Mouse (Mus musculus) testis, adult 2 months (tissue): ENCODE measurements at regions not wholly inside any gene's neighbourhood (a gene's known extent, or its start where the extent isn't known, plus 50 kb on each side); places are given as distances from the start of the nearest gene placed in this dataset.

Source experiments
- CTCF ChIP-seq: fragments of 200-500 bp; IDR thresholded peaks from 2 replicates; pipeline ENCODE4 v1.5.1; 2012; ENCODE audit warnings: low read depth, mild to moderate bottlenecking, inconsistent platforms, low read length, moderate library complexity; ENCODE audit not compliant: control insufficient read depth, insufficient read depth, insufficient replicate concordance
- POLR2A ChIP-seq: fragments of 200-500 bp; IDR thresholded peaks from 2 replicates; pipeline ENCODE4 v1.6.1; 2012; ENCODE audit warnings: low read depth, mild to moderate bottlenecking, inconsistent platforms, low read length, moderate library complexity; ENCODE audit not compliant: control insufficient read depth

DNA sequence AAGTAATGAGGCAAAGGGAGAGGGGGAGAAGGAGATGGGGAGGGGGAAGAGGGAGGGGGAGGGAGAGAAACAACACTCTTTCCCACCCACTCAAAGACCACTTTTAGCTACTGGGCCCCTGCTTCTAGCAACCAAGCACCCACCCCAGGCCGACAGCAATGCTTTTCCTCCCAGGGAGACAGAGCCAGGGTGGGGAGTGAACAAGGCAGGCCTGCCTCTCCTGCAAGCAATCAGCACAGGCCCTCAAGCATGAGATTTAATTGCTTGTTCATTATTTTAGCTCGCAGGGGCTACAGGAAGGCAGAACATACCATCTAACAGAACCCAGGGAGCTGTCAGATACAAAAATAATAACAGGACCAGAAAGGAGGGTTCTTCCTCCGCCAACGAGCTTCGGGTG lies 521.7 kb upstream of the Arid1b start:
- no peak for TF ChIP-seq CTCF
- TF ChIP-seq POLR2A: no peak
